Mouse (Mus musculus) urinary bladder, adult 18-20 months (tissue): ENCODE measurements around the gene Iqcg.
"Not testable (repeated sequence)": the region's sequence is repeated elsewhere in the genome, so short reads cannot be mapped to it uniquely, and the experiment has no call there.

Source experiments
- DNase-seq, 2 experiments: peaks; one replicate each; pipeline ENCODE4 v3.0.0; 2022; ENCODE audit warnings: low spot score in 2 of 2, mixed read lengths in 2 of 2

The Iqcg gene

DNA sequence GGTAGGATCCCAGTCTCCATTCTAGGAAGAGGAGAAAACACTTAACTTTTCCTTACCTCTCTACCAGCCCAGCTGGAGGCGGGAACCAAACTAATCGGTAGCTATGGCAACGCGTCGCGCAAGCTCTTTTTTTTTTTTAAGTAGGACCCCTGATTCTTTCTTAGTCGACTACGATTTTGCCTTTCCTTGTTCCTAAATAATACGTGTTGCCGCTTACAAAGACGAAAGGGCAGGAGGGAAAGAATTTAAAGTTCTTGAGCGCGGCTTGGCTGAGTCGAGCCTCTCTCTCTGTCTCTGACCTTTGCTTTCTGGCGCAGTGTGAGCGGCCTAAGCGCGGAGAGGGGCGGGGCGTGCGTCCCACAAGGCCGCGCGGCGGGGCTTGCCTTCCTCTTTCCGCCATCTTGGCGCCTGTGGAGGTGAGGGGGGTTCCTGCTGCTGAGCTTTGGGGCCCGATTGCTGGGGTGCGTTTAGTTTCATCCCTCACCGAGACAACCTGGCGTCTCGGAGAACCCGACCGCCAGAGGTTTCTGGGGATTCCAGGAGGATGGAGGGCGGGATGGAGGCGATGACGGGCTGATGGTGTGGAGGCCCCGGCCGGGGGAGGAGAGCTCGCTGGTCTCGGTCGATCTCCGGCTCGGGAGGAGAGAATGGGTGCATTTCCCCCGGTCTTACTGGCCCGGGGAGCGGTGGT lies at the start of gene Iqcg, which contains the start of gene Rpl35a:
TSS of gene Iqcg (minus strand) at position 124 of the 691 bp plus-strand sequence.
TSS of gene Rpl35a (plus strand) at position 359 of the 691 bp plus-strand sequence.
- peak; percentile 83 to 92 for DNase-seq

DNA sequence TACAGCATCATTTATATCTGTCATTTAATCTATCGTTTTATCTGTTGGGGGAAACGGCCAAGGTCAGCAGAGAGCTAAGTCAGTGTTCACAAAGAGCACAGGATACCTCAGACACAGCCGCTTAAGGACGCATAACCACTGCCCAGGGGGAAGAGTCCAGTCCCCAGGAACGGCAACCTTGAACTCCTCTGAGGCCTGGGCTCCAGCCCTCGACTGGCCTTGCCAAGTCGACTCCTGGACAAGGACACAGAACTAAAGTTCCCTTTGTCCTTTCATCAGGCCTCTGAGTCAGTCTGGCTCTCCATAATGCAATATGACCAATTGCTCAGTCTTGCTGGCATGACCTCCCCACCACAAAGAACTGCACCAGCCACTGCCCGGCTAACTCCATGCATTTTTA lies 29.6 kb upstream of the Iqcg start:
- DNase-seq = no peak

DNA sequence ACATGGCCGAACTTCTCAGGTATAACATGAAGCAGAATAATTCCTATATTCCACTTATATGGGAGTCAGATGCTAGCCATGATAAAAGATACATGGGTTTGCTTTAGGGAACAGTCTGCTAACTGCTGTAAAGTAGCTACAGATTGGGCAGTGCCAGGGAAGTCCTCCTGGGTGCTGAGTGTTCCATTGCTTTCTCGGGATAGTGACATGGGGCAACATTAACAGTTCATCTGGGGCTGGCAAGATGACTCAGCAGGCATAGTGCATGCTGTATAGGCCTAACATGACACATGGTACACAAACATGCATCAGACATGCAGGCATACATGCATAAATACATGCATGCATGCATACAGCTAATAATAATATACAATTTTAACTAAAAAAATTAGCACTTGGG lies 28.0 kb upstream of the Iqcg start:
- DNase-seq = no peak

DNA sequence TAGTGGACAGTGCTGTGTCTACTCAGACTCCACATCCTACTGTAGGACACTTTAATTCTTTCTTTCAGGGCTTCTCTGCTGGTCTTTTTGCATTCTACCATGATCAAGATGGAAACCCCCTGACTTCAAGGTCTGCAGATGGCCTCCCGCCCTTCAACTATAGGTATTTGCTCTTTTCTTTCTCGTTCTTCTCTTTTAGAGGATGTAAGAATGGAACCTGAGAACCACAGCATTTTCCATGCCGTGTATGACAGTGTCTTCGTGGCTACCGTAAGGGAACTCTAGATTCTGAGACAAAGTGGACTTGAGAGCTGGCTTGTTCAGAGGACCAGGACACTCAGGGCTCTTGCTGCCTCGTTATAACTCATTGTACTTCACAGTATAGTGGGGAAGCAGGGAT lies 26.9 kb upstream of the Iqcg start:
- no peak for DNase-seq

DNA sequence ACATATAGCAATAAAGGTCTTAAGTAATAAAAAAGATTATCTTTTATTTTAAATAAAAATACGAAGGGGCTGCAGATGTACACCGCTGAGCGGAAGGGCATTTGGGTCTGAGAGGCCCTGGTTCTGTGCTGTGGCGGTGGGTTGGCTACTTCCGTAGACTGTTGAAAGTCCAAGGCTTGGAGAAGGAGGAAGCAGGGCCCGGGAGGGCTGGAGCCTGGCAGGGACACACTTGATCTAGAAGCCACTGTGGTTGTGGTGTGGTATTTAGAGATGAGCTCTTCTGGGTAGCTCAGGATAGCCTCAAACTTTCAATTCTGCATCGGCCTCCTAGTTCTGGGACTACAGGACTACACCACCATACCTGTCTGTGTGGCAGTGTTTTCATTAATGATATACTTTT lies 24.0 kb upstream of the Iqcg start:
- no peak for DNase-seq

DNA sequence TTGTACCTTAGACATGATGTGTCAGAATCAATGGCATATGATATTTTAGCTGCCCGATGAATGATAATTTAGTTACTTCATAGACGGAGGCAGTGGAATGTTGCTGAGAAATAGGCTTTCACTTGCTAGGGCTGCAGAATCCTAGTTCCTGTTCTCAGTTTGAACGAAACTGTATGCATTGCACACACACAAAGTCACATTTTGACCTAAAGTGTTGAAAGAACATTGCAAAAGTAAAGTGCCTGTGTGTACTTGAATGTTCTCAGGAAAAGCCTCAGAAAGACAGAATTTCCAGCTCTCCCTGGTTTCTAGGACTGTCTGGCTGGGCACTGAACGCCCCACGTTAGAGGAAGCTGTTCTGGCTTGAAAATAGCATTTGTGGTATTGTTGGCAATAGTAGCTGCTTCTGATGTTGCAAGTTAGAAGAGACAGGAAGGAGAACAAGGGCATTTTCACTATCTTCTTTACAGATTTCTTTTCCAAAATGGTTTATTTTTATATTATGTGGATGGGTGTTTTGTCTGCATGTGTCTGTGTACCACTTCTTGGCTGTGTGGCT lies 21.1 kb upstream of the Iqcg start:
- DNase-seq = no peak

DNA sequence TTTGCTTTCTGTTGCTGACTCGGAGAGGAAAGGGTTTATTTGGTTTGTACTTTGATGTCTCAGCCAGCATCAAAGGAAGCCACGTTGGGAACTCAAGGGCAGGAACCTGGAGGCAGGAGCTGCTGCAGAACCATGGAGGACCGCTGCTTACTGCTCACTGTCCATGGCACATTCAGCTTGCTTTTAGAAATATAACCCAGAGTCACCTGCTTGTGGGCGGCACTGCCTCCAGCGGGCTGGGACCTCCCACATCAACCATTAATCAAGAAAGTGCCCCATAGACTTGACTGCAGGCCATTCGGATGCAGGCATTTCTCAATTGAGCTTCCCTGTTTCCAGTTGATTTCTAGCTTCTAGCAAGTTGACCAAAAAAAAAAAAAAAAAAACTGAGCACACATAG lies 20.1 kb upstream of the Iqcg start:
- DNase-seq = no peak

DNA sequence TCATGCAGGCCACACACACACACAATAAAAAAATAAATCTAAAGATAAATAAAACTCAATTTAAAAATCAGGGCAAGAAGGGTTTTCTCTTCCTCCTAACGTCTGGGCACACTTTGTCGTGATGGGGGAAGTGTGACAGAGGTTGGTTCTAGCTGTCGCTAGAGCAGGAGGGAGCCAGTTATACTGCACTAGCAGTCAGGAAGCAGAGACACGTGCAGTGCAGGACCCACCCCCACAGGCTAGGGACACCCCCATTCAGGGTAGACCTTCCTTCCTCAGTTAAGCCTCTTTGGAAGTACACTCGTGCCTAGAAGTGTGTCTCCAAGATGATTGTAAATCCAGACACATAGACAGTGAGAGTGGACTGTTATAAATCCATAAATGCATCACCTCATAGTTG lies 18.9 kb upstream of the Iqcg start:
- DNase-seq = no peak

DNA sequence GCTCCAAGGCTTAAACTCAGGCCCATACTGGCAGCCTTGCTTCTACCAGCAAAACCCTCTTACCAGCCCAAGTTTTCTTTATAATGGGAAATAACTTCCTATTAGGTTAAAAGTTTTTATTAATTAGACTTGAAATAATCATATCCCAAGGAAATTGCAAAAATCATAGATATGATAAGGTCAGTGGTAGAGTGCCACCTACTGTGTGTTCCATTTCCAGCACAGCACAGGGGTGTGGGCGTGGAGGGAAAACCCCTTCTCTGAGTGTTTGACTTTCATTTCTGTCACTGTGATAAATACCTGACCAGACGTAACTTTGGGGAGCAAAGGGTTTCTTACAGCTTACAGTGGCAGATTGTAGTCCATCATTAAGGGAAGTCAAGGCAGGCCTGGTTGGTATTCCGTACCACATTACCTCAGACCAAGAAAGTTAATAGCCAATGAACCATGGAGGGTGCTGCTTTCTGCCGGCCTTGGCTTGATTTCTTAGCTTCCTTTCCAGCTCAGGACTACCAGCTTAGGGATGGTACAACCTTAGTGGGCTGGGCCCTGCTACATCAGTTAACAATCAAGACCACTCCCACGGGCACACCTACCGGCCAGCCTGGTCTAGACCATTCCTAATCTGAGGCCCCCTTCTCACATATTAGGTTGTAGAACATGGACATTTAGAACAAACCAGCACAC lies 17.0 kb upstream of the Iqcg start:
- no peak for DNase-seq

DNA sequence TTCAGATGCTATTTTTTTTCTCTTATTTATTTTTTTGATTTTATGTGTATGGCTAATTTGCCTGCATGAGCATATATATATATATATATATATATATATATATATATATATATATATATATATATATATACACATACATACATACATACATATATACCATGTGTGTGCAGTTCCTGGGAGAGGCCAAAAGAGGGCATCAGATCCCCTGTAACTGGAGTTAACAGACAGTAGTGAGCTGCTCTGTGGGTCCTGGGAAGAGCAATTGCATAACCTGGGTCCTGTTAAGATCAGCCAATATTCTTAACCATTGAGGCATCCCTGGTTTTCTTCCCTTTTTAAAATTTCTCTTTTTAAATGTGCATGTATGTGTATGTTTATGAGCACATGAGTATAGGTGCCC lies 14.9 kb upstream of the Iqcg start:
- DNase-seq = no peak

DNA sequence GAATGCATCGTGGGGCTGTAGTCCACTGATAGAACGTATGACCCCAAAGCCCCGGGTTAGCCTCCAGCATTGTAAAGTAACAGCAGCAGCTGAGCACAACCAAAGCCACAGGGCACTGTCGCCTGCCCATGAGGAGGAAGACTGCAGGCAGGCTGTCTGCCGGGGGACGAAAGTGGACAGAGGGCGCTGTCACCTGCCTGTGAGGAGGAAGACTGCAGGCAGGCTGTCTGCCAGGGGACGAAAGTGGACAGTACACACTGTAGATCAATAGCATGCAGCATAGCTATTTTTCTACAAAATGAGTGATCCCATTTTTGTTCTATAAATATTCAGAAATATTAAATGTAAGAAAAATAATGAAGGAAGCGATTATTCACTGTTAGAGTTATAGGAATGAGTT lies 8.6 kb upstream of the Iqcg start:
- DNase-seq = no peak

DNA sequence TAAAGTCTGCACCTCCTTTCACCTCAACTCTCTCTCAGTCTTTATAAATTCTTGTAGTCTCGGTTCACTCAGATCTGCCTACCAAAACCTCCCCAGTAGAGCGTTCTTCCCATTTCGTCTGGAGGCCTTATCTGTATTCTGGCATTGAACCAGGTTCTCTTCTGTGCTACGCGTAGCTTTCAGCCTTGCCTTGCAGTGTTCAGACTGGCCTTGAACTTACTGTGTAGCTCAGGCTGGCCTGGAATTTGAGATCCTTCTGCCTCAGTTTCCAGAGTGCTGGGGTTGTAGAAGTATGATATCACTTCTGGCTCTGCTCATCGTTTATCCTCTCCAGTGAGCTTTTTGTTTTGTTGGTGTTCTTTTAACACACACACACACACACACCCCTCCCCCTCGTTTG lies 7.2 kb upstream of the Iqcg start:
- DNase-seq = no peak

DNA sequence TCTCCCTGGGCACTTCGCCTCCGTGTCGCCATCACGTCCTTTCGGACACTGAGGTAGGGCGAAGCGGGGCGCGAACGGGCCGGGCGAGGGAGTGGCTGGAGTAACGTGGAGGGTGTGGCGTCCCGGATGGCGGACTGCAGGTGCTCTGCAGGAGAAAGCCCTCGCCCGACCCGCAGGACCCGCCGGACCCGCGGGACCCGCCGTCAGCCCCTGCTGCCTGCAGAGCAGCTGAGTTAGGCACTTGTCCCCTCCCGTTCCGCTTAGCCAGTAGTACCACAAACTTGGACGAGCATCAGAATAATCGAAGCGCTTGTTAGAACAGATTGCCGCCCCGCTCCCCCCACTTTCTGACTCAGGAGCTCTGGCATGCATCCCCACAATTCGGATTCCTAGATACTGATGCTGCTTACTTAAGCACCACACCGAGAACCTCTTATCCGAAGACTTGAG lies 6.7 kb upstream of the Iqcg start:
- DNase-seq = peak; percentile 35 to 74

DNA sequence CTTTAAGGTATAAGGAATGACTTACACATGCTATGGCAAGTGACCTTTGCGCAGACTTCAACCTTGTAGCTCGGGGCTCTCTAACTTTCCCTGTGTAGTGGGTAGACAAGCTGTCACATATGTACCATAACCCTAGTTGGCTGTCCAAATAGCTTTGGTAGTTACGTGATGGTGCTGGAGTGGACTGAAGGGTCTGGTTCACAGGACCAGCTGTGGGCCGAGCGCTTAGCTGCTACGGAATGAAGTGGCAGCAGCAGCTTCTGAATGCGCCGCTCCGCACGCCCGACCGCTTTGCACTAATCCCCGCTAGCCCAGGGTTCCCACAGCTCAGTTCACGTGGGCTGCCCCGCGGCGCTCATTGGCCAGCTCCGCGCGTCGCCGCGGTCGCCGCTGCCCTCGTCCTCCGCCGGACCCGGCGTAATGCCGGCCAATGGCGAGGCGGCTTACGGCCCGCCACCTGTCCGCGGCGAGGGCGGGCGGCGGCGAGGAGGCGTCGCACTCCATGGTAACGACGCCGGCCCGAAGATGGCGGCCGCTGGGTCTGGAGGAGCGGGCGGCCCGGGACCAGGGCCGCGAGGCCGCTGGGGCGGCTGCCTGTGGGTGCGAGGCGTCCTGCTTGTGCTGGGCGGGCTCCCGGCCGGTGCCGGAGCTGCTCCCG lies 6.1 kb upstream of the Iqcg start, which contains the start of gene Lmln:
TSS of gene Lmln (plus strand) at position 498 of the 658 bp plus-strand sequence.
- peak; percentile 75 to 82 for DNase-seq

DNA sequence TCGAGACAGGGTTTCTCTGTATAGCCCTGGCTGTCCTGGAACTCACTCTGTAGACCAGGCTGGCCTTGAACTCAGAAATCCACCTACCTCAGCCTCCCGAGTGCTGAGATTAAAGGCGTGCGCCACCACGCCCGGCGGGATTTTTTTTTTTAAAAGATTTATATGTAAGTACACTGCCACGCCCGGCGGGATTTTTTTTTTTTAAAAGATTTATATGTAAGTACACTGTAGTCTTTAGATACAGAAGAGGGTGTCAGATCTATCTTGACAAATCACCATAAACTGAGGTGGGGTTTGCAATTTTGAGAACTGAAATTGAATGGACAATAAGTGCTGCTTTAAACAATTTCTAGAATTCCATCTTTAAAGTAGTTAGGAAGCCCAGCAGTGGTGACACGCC lies 5.4 kb upstream of the Iqcg start:
- no peak for DNase-seq

DNA sequence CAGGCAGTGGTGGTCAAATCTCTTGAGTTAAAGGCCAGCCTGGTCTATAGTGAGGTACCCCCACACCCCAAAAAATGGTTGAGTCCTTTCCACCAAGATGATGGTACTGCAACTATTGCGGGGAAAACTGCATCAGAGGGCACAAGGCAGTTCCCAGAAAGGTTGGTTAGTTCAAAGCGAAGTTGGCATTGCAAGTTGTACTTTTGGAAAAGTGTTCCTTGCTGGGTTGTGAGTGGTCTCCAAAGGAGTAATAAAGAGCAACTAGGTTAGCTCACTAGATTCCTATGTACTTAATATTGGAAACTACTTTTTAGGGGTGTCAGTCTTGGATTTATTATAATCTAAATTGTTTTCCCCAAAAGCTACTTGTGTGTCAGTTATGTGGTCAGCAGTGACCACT lies 4.9 kb upstream of the Iqcg start:
- DNase-seq = no peak

DNA sequence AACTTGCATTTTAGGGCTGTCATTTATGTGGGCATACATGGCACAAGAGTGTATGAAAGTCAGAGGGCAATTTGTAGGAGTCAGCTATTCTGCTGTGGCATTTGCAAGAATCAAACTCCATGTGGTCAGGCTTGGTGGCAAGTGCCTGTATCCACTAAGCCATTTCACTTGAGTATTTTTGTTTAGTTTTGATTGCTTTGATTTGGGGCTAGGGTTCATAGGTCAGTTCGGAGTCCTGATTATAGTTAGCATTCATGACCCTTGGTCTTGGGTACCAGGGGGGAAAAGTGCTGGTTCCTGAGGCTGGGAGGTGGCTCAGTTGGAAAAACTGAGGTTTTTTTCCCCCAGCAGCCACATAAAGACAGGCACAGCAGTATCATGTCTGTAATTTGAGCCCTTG lies 3.5 kb upstream of the Iqcg start:
- DNase-seq = no peak

DNA sequence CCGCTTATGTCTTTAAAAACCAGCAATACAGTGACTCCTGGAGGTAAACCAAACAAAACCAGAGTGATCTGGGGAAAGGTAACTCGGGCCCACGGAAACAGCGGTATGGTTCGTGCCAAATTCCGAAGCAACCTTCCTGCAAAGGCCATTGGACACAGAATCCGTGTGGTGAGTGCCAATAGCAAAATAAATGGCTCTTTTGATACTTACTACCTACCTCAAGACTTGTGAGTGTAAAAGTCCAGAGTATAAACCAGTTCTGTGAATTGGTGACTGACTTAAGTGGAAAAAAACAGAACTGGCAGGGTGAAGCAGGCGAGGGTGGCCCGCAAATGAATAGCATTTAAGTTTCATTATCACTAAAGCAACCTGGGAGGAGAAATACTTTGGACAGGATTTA lies 2.6 kb upstream of the Iqcg start:
- DNase-seq = not testable (repeated sequence)

DNA sequence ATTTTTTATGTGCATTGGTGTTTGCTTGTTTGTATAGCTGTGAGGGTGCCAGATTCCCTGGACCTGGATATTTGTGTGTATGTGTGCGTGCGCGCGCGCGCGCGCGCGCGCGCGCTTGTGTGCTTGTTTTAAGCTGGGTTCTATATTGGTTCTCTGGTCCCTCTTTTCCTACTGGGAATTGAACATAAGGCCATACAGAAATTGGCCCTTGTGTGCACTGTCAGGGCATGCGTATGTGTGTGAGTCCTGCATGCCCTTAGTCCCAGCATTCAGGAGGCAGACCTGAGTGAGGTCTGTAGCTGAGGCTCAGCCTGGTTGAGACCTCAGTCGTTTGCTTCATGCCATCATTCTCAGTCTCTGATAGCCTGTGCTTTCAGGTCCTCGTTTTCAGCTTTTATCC lies 2.0 kb upstream of the Iqcg start:
- DNase-seq = no peak

DNA sequence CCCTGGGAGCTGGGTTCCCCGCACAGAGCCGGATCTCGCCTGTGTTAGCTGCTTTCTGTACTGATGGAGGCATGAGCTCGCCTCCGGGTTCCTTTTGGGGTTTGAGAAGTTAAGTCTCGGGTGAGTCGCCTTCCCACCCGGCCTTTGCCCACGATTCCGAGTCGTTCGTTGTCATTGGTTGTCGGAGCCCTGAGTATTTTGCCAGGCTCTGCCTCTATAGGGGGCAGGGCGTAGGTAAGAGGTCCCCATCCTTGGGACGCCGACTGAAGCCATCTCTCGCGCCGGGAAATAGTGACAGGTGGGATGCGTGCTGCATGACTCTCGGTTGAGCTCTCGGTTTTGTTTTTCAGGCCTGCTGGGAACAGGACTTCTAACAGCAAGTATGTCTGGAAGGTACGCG lies 768 bp upstream of the Iqcg start:
- DNase-seq = peak in 1 of 2 experiments; percentile 8

DNA sequence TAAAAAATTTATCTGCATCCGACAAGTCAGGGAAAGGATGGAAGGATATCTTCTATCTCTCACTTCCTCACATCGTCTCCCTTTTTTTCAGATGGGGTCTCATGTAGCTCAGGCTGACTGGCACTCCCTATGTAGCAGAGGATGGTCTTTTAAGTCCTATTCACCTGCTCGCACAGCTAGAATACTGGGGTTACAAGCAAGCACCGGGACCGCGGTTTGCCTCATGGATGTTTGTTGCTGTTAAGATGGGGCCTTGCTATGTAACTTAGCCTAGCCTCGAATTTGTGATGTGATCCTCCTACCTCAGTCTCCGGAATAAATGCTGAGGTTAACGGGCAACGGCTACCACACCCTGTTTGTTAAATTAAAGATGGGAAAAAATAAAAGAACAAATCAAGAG lies 363 bp downstream of the Iqcg start:
- DNase-seq = peak in 1 of 2 experiments; percentile 5

DNA sequence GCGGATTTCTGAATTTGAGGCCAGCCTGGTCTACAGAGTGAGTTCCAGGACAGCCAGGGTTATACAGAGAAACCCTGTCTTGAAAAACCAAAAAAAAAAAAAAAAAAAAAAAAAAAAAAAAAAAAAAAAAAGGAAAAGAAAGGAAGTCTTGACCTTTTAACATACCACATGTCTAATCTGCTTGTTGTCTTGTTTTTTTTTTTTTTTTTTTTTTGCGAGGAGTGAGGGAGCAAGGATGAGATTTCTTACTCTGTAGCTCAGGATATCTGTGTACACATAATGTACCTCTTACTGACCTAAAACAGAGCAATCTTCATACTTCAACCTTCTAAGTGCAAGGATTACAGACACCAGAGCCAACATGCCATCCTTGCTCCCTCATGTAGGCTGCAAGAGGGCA lies 1.1 kb downstream of the Iqcg start:
- DNase-seq = not testable (repeated sequence)

DNA sequence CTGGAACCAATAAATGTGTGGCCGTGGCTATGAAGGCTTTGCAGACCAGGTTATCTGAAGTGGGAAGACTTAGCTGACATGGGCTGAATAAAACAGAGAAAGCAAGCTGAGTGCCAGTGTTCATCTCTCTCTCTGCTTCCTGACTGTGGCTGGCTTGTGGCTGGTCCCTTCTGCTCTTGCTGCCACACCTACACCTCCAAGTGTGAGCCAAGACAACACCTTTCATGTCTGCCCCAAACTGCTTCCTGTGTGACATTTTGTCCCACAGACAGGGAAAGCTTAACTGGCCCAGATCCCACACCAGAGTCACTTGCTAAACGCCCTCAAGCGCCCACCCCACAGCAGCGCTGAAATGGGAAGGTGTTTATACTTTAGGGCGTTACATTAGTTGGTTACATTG lies 2.9 kb downstream of the Iqcg start:
- no peak for DNase-seq
